Mouse (Mus musculus): ENCODE results near the gene Tdp1. TPM values are rescaled to one million over a fixed set of nuclear protein-coding genes. Genes with fewer than 3 reads are reported as not detected.

The Tdp1 gene
- total and polyA plus RNA-seq, 2 experiments from 2014 or later = 14.2 to 36.2 TPM

DNA sequence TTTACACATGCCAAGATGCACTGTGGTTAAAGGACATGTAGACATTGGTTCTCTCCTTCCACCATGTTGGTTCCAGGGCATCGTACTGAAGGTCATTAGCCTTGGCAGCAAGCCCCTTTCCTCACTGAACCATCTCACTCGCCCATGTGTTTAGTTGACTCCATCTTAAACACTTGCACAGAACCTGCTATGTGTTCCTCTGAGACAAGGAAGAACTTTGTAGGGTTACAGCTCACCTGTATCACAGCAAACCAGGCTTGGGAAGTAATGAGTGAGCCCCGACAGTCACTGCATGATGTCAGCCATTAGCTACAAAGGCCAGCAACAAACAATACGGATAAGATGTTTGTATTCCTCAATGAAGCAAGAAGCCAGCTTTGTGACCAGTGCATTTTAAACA lies 13.5 kb downstream of the Tdp1 start:
- 81% methylated on average over 4 of the region's 4 CpGs for WGBS
- no peak for TF ChIP-seq CTCF (IDR thresholded peaks at IDR 0.05; ENCODE audit: low read depth)
- no peak for ATAC-seq
- peaks cover 27% of the 10 kb centered on the region for H3K36me3 ChIP-seq (ENCODE audit: insufficient read depth, low read length)
- no peaks in the 10 kb centered on the region for H3K9me3 ChIP-seq (ENCODE audit: low read length)
- DNase-seq (ENCODE audit: low spot score) = no peak
- no peaks in the 10 kb centered on the region for H3K27me3 ChIP-seq (ENCODE audit: insufficient read depth, low read length)
- H3K4me3 ChIP-seq (ENCODE audit: low read length) = no peak overlapping the region
- H3K4me1 ChIP-seq (ENCODE audit: insufficient read depth, low read length) = no peaks in the 10 kb centered on the region
- H3K4me2 ChIP-seq (ENCODE audit: low read depth, low read length) = no peak overlapping the region
- H3K9ac ChIP-seq (replicated peaks; ENCODE audit: low read length) = no peak overlapping the region
- no peak overlapping the region for H3K27ac ChIP-seq

DNA sequence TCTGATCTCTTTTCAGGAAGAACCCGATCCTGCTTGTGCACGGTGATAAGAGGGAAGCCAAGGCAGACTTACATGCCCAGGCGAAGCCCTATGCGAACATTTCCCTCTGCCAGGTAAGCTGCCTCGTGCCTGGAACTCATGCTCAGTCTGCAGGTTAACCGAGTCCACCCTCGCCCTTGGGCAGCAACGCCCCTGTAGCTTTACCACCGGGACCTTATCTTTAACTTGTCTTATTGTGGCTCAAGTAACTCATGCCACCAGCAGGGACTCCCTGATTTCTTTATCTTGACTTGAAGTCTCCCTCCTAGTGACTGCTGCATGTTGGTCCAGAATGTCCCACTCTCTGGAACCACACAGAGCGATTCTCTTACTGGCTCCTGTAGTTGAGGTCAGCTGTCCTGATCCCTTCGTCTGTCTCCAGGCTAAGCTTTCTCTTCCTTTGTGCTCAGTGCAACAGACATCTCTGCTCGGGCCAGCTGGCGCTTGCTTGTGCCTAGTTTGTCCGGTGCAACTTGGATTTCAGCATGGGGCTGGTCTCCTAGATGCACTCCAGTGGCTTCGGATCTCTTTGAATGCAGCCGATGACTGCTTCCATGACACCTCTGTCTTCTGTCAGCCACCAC lies 14.0 kb downstream of the Tdp1 start:
- H3K4me3 ChIP-seq (ENCODE audit: low read length) = no peak overlapping the region
- no peaks in the 10 kb centered on the region for H3K27me3 ChIP-seq (ENCODE audit: insufficient read depth, low read length)
- no peak overlapping the region for H3K4me2 ChIP-seq (ENCODE audit: low read depth, low read length)
- no peak overlapping the region for H3K9ac ChIP-seq (replicated peaks; ENCODE audit: low read length)
- DNase-seq (ENCODE audit: low spot score) = peak; percentile 54
- peak overlapping the region; percentile 2; the same call in 1 of the 2 replicates for H3K27ac ChIP-seq
- peaks cover 29% of the 10 kb centered on the region for H3K36me3 ChIP-seq (ENCODE audit: insufficient read depth, low read length)
- no peaks in the 10 kb centered on the region for H3K4me1 ChIP-seq (ENCODE audit: insufficient read depth, low read length)
- H3K9me3 ChIP-seq (ENCODE audit: low read length) = no peaks in the 10 kb centered on the region
- WGBS = 73% methylated on average over 16 of the region's 16 CpGs
- ATAC-seq = peak; percentile 75
- no peak for TF ChIP-seq CTCF (IDR thresholded peaks at IDR 0.05; ENCODE audit: low read depth)

DNA sequence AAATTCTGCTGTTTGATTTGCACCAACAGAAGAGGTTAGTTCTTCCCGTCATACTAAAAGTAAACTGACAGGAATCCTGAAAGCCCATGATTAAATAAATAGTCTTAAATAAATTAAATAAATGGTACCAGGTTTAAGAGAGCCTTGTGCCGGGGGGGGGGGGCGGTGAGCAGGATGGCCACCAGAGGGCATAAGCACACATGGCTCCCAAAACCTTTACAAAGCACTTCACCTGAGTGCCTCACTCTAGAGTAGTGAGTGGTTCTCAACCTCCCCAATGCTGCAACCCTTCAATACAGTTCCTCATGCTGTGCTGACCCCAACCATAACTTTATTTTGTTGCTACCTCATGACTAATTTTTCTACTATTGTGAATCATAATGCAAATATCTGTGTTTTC lies 15.7 kb downstream of the Tdp1 start:
- Histone ChIP-seq H3K27ac (no peak overlapping the region), H3K4me1 (ENCODE audit: insufficient read depth, low read length) (no peaks in the 10 kb centered on the region), H3K4me3 (ENCODE audit: low read length) (no peak overlapping the region), H3K4me2 (ENCODE audit: low read depth, low read length) (no peak overlapping the region), H3K9me3 (ENCODE audit: low read length) (no peaks in the 10 kb centered on the region), H3K27me3 (ENCODE audit: insufficient read depth, low read length) (no peaks in the 10 kb centered on the region), H3K36me3 (ENCODE audit: insufficient read depth, low read length) (peaks cover 25% of the 10 kb centered on the region), H3K9ac (replicated peaks; ENCODE audit: low read length) (no peak overlapping the region)
- WGBS = 33% methylated on average over 3 of the region's 3 CpGs
- no peak for ATAC-seq
- DNase-seq (ENCODE audit: low spot score) = no peak
- peak; percentile 47 for TF ChIP-seq CTCF (IDR thresholded peaks at IDR 0.05; ENCODE audit: low read depth)

DNA sequence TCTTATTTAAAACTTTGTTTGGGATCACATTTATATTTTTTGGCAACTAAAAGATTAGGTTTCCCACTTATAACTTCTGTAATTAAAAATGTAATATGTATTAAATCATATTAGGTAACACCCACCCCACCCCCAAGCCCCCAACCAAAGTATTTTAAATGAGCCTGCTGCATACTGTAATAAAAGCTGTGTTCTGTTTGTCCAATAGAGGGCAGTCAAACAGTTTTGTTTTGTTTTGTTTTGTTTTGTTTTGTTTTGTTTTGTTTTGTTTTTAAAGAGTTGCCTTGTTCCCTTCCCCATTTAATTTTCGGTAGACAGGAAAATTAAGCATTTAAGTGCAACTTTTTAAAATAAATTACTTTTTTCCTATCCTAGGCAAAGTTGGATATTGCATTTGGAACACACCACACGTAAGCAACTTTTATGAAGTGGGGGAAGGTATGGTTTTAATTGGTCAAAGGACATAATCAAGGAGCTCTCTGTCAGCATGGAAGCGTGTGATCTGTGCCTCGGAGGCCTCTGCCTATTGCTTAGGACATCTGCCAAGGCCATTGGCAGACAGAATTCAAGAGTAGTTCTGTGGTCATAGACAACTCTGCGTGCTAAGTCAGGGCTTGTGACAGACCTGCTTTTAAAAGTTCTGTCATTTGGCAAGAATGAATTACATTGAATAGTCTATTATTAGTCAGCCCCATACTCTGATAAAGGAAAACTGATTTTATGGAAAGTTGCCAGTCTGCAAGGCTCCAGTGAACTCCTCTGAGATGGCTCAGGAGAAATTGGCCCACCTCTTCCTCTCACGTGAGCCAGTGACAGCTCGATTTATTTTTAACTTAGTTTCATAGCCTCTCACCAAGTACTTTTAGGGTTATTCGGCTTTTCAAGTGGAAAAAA lies 17.9 kb downstream of the Tdp1 start:
- Histone ChIP-seq H3K9ac (replicated peaks; ENCODE audit: low read length) (no peak overlapping the region), H3K36me3 (ENCODE audit: insufficient read depth, low read length) (peaks cover 22% of the 10 kb centered on the region; the same call in 1 of the 2 replicates), H3K9me3 (ENCODE audit: low read length) (no peaks in the 10 kb centered on the region), H3K4me1 (ENCODE audit: insufficient read depth, low read length) (no peaks in the 10 kb centered on the region), H3K27me3 (ENCODE audit: insufficient read depth, low read length) (no peaks in the 10 kb centered on the region), H3K4me2 (ENCODE audit: low read depth, low read length) (no peak overlapping the region), H3K4me3 (ENCODE audit: low read length) (no peak overlapping the region), H3K27ac (peak overlapping the region; percentile 4; the same call in 1 of the 2 replicates)
- TF ChIP-seq CTCF (IDR thresholded peaks at IDR 0.05; ENCODE audit: low read depth) = peak; percentile 45
- ATAC-seq (no peak), DNase-seq (ENCODE audit: low spot score) (no peak)
- WGBS = 65% methylated on average over 8 of the region's 8 CpGs

DNA sequence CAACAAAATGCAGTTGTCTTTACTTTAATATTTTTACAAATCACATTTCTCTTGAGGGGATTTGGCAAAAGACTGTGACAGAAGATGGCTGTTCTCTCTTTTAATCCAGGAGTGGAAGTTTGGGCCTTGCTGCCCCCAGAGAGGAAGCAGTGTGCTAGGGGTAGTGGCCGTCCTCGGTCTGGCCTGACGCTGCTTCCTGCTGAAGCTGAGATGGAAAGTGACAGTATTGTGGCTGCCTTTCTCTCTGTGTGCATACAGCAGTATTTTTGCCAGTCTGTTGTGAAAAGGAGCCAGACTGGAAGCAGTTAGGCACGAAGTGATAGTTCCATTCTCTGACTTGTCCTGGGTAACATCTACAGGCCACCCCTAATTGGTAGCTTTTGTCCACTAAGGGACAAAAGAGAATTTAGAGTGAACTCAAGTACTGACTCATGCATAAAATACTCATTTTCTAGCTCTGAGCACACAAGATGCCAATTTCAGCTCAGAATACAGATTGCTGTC lies 18.6 kb downstream of the Tdp1 start:
- Histone ChIP-seq H3K4me2 (ENCODE audit: low read depth, low read length) (no peak overlapping the region), H3K4me1 (ENCODE audit: insufficient read depth, low read length) (no peaks in the 10 kb centered on the region), H3K4me3 (ENCODE audit: low read length) (no peak overlapping the region), H3K36me3 (ENCODE audit: insufficient read depth, low read length) (peaks cover 29% of the 10 kb centered on the region; the same call in 1 of the 2 replicates), H3K27me3 (ENCODE audit: insufficient read depth, low read length) (no peaks in the 10 kb centered on the region), H3K9ac (replicated peaks; ENCODE audit: low read length) (no peak overlapping the region), H3K27ac (peak overlapping the region; percentile 15; the same call in 1 of the 2 replicates), H3K9me3 (ENCODE audit: low read length) (no peaks in the 10 kb centered on the region)
- TF ChIP-seq CTCF (IDR thresholded peaks at IDR 0.05; ENCODE audit: low read depth) = no peak
- ATAC-seq (peak; percentile 33; the same call in 1 of the 2 replicates), DNase-seq (ENCODE audit: low spot score) (no peak)
- WGBS = 48% methylated on average over 4 of the region's 4 CpGs

DNA sequence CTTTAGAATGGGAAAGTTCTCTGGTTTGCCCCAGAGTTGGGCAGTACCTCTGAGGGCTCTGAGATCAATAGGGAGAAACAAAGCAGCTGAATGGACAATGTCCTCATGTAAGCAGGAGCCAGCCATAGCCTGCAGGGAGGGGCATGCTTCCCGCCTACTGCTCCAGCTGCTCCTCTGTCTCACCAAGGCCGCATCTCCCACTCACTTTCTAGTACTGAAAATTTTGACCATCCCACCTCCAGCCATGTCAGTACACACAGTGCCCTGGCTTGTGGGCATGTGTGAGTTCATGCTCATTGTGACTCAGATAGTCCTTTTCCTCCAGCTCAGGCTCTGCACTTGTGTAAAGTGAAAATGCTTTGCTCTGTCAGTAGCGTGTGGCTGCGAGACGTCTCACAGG lies 20.2 kb downstream of the Tdp1 start:
- no peaks in the 10 kb centered on the region for H3K27me3 ChIP-seq (ENCODE audit: insufficient read depth, low read length)
- H3K4me2 ChIP-seq (ENCODE audit: low read depth, low read length) = no peak overlapping the region
- peaks cover 38% of the 10 kb centered on the region; the same call in 1 of the 2 replicates for H3K36me3 ChIP-seq (ENCODE audit: insufficient read depth, low read length)
- H3K9ac ChIP-seq (replicated peaks; ENCODE audit: low read length) = no peak overlapping the region
- 82% methylated on average over 5 of the region's 5 CpGs for WGBS
- DNase-seq (ENCODE audit: low spot score) (no peak), ATAC-seq (no peak)
- H3K27ac ChIP-seq = no peak overlapping the region
- no peak for TF ChIP-seq CTCF (IDR thresholded peaks at IDR 0.05; ENCODE audit: low read depth)
- no peak overlapping the region for H3K4me3 ChIP-seq (ENCODE audit: low read length)
- no peaks in the 10 kb centered on the region for H3K4me1 ChIP-seq (ENCODE audit: insufficient read depth, low read length)
- H3K9me3 ChIP-seq (ENCODE audit: low read length) = no peaks in the 10 kb centered on the region

Measured in hindbrain, postnatal 0 days (tissue).